Mouse (Mus musculus) megakaryocyte, embryonic 14.5 days (primary cell): ENCODE measurements around the gene Ppox. TPM values are rescaled to one million over a fixed set of nuclear protein-coding genes. Genes with fewer than 3 reads are reported as not detected.
"Not testable (repeated sequence)": the region's sequence is repeated elsewhere in the genome, so short reads cannot be mapped to it uniquely, and the experiment has no call there.

ENCODE experiments used
- H3K27me3 ChIP-seq: replicated peaks from 2 replicates; pipeline ENCODE3; 2012; ENCODE audit warnings: inconsistent platforms
- H3K36me3 ChIP-seq: replicated peaks from 2 replicates; pipeline ENCODE3; 2012; ENCODE audit warnings: low read length, inconsistent platforms, mixed read lengths
- H3K4me1 ChIP-seq: 2 replicates; pipeline ENCODE4 v1.6.1; 2012; ENCODE audit warnings: inconsistent platforms
- H3K4me3 ChIP-seq: replicated peaks from 2 replicates; pipeline ENCODE3; 2012; ENCODE audit warnings: moderate library complexity, mild to moderate bottlenecking, inconsistent platforms
- H3K9me3 ChIP-seq: 2 replicates; pipeline ENCODE4 v1.6.1; 2012; ENCODE audit warnings: inconsistent platforms
- FLI1 ChIP-seq: IDR thresholded peaks from 2 replicates; pipeline ENCODE4 v1.6.1; 2012; ENCODE audit warnings: low read length, inconsistent platforms, mixed read lengths
- GATA1 ChIP-seq: IDR thresholded peaks from 3 replicates; pipeline ENCODE4 v1.6.1; 2012; ENCODE audit warnings: mixed read lengths, low read length, inconsistent platforms, borderline replicate concordance
- polyA plus RNA-seq: library from polyadenylated mRNA; stranded (reverse); fragments of >175 nt; gene quantifications from 2 replicates; pipeline ENCODE4 v1.2.3, GENCODE M21; 2012; ENCODE audit warnings: low replicate concordance; ENCODE audit not compliant: insufficient read depth

The Ppox gene
- polyA plus RNA-seq, 1 experiment: 17.0 TPM

- H3K9me3 ChIP-seq: no peaks in the 10 kb centered on the region
- TF ChIP-seq GATA1 (no peak), FLI1 (no peak)
- H3K4me3 ChIP-seq: peak overlapping the region; percentile 97
- peaks cover 72% of the 10 kb centered on the region for H3K4me1 ChIP-seq
- peaks cover 30% of the 10 kb centered on the region for H3K36me3 ChIP-seq
- H3K27me3 ChIP-seq: peaks cover 8% of the 10 kb centered on the region
Measured at GRCm38 (mm10) chr1:171247453-171247841, 33.5 kb downstream of the Ppox start.

- Histone ChIP-seq H3K9me3 (no peaks in the 10 kb centered on the region), H3K4me3 (peak overlapping the region; percentile 97), H3K36me3 (peaks cover 34% of the 10 kb centered on the region), H3K4me1 (peaks cover 66% of the 10 kb centered on the region), H3K27me3 (peaks cover 8% of the 10 kb centered on the region)
- TF ChIP-seq GATA1 (peak; percentile 6; the same call in 1 of the 3 replicates), FLI1 (no peak)
Measured at GRCm38 (mm10) chr1:171246709-171247452, 34.1 kb downstream of the Ppox start.

GRCm38 (mm10) chr1:171245353-171245752 is 35.6 kb downstream of the Ppox start:
- TF ChIP-seq GATA1 (no peak), FLI1 (no peak)
- Histone ChIP-seq H3K36me3 (peaks cover 49% of the 10 kb centered on the region), H3K4me3 (no peak overlapping the region), H3K27me3 (no peaks in the 10 kb centered on the region), H3K4me1 (peaks cover 56% of the 10 kb centered on the region), H3K9me3 (no peaks in the 10 kb centered on the region)

GRCm38 (mm10) chr1:171241952-171242351 is 39.0 kb downstream of the Ppox start:
- not testable (repeated sequence) for H3K9me3 ChIP-seq, H3K27me3 ChIP-seq, H3K4me3 ChIP-seq
- Histone ChIP-seq H3K36me3 (peaks cover 84% of the 10 kb centered on the region), H3K4me1 (peaks cover 36% of the 10 kb centered on the region)

GRCm38 (mm10) chr1:171240911-171241310 is 40.1 kb downstream of the Ppox start:
- H3K36me3 ChIP-seq: peaks cover 93% of the 10 kb centered on the region
- H3K4me3 ChIP-seq: no peak overlapping the region
- H3K9me3 ChIP-seq: no peaks in the 10 kb centered on the region
- no peak for TF ChIP-seq GATA1
- no peak for TF ChIP-seq FLI1
- H3K4me1 ChIP-seq: peaks cover 35% of the 10 kb centered on the region
- H3K27me3 ChIP-seq: no peaks in the 10 kb centered on the region

GRCm38 (mm10) chr1:171239992-171240744 is 40.8 kb downstream of the Ppox start:
- Histone ChIP-seq H3K27me3 (no peaks in the 10 kb centered on the region), H3K4me1 (peaks cover 34% of the 10 kb centered on the region), H3K36me3 (peaks cover 94% of the 10 kb centered on the region), H3K9me3 (no peaks in the 10 kb centered on the region), H3K4me3 (no peak overlapping the region)
- no peak for TF ChIP-seq GATA1
- TF ChIP-seq FLI1: no peak

- Histone ChIP-seq H3K36me3 (peaks cover 94% of the 10 kb centered on the region), H3K4me1 (peaks cover 49% of the 10 kb centered on the region), H3K4me3 (no peak overlapping the region), H3K9me3 (no peaks in the 10 kb centered on the region), H3K27me3 (no peaks in the 10 kb centered on the region)
- TF ChIP-seq FLI1 (no peak), GATA1 (no peak)
Measured at GRCm38 (mm10) chr1:171238463-171238862, 42.5 kb downstream of the Ppox start.

GRCm38 (mm10) chr1:171237438-171237837 is 43.5 kb downstream of the Ppox start:
- H3K4me3 ChIP-seq: no peak overlapping the region
- no peak for TF ChIP-seq GATA1
- no peak for TF ChIP-seq FLI1
- H3K27me3 ChIP-seq: no peaks in the 10 kb centered on the region
- H3K4me1 ChIP-seq: peaks cover 56% of the 10 kb centered on the region
- peaks cover 83% of the 10 kb centered on the region for H3K36me3 ChIP-seq
- no peaks in the 10 kb centered on the region for H3K9me3 ChIP-seq

- no peak overlapping the region for H3K4me3 ChIP-seq
- no peaks in the 10 kb centered on the region for H3K27me3 ChIP-seq
- H3K4me1 ChIP-seq: peaks cover 68% of the 10 kb centered on the region
- no peaks in the 10 kb centered on the region for H3K9me3 ChIP-seq
- TF ChIP-seq FLI1: no peak
- H3K36me3 ChIP-seq: peaks cover 72% of the 10 kb centered on the region
Measured at GRCm38 (mm10) chr1:171235791-171236190, 45.2 kb downstream of the Ppox start.

GRCm38 (mm10) chr1:171234538-171234937 is 46.4 kb downstream of the Ppox start:
- peaks cover 74% of the 10 kb centered on the region for H3K4me1 ChIP-seq
- H3K4me3 ChIP-seq: peak overlapping the region; percentile 91
- no peaks in the 10 kb centered on the region for H3K9me3 ChIP-seq
- no peaks in the 10 kb centered on the region for H3K27me3 ChIP-seq
- H3K36me3 ChIP-seq: peaks cover 72% of the 10 kb centered on the region
- TF ChIP-seq FLI1 (no peak), GATA1 (no peak)
